Mouse (Mus musculus) gastrocnemius, adult 2 months (tissue): ENCODE measurements around the gene Otogl. TPM values are rescaled to one million over a fixed set of nuclear protein-coding genes. Genes with fewer than 3 reads are reported as not detected.

Source experiments
- DNase-seq: peaks from one replicate; pipeline ENCODE4 v3.0.0; 2022
- H3K27ac ChIP-seq: fragments of 200-600 bp; 2 replicates; pipeline ENCODE4 v1.8.1; 2022; ENCODE audit warnings: mild to moderate bottlenecking
- H3K4me3 ChIP-seq: fragments of 200-600 bp; 2 replicates; pipeline ENCODE4 v1.8.1; 2022; ENCODE audit warnings: mild to moderate bottlenecking, moderate library complexity
- CTCF ChIP-seq: fragments of 200-600 bp; IDR thresholded peaks from 2 replicates; pipeline ENCODE4 v1.8.1; 2022; ENCODE audit warnings: antibody characterized with exemption, mild to moderate bottlenecking, moderate library complexity
- intact Hi-C: fragments of 180-260 bp; cut with DNase I; formaldehyde crosslinking; loops from one replicate; pipeline ENCODE4 v1.15.1; 2025
- total RNA-seq, 2 experiments: library from RNA; stranded (reverse); gene quantifications; 2 replicates each; pipeline ENCODE4 v1.2.3; 2021

Otogl gene
- total RNA-seq, 2 experiments from 2014 or later: 0.05 to 0.06 TPM

GRCm38 (mm10) chr10:107931833-107932828 lies 20.2 kb upstream of the Otogl start:
- H3K4me3 ChIP-seq: peak overlapping the region; percentile 1; the same call in 1 of the 2 replicates
- peak; percentile 50 for DNase-seq
- TF ChIP-seq CTCF: peak; percentile 66
- intact Hi-C loops: loop anchor here (1.0 to 10.0 kb wide), 4 partner anchors 157 to 513 kb away; no protein-coding TSS in a partner anchor
- H3K27ac ChIP-seq: peak overlapping the region; percentile 84

GRCm38 (mm10) chr10:107930471-107931021 lies 18.6 kb upstream of the Otogl start:
- intact Hi-C loops: loop anchor here (10.0 kb wide), 1 partner anchor 514 kb away; no protein-coding TSS in a partner anchor
- TF ChIP-seq CTCF: no peak
- peak overlapping the region; percentile 84 for H3K27ac ChIP-seq
- DNase-seq: peak; percentile 62
- peak overlapping the region; percentile 25; the same call in 1 of the 2 replicates for H3K4me3 ChIP-seq

GRCm38 (mm10) chr10:107925306-107925705 lies 13.4 kb upstream of the Otogl start:
- intact Hi-C loops: no loop called here
- Histone ChIP-seq H3K4me3 (no peak overlapping the region), H3K27ac (no peak overlapping the region)
- peak; percentile 57 for TF ChIP-seq CTCF
- DNase-seq: no peak

GRCm38 (mm10) chr10:107923860-107924259 lies 11.9 kb upstream of the Otogl start:
- intact Hi-C loops: loop anchor here (5.0 kb wide), 1 partner anchor 67 kb away; no protein-coding TSS in a partner anchor
- peak overlapping the region; percentile 59 for H3K27ac ChIP-seq
- no peak for DNase-seq
- no peak overlapping the region for H3K4me3 ChIP-seq
- no peak for TF ChIP-seq CTCF

- DNase-seq: no peak
- intact Hi-C loops: loop anchor here (5.0 kb wide), 1 partner anchor 65 kb away; no protein-coding TSS in a partner anchor
- TF ChIP-seq CTCF: peak; percentile 54
- 0 out of 2 replicates have a peak overlapping the region, but pooled peaks have one; percentile 35 for H3K27ac ChIP-seq
- no peak overlapping the region for H3K4me3 ChIP-seq
Measured at GRCm38 (mm10) chr10:107922750-107923149, 10.8 kb upstream of the Otogl start.

- intact Hi-C loops: loop anchor here (5.0 kb wide), 1 partner anchor 64 kb away; no protein-coding TSS in a partner anchor
- Histone ChIP-seq H3K4me3 (no peak overlapping the region), H3K27ac (no peak overlapping the region)
- no peak for TF ChIP-seq CTCF
- peak; percentile 26 for DNase-seq
Measured at GRCm38 (mm10) chr10:107921549-107921948, 9.6 kb upstream of the Otogl start.

GRCm38 (mm10) chr10:107921134-107921533 lies 9.2 kb upstream of the Otogl start:
- intact Hi-C loops: loop anchor here (5.0 kb wide), 1 partner anchor 64 kb away; no protein-coding TSS in a partner anchor
- DNase-seq: no peak
- no peak overlapping the region for H3K27ac ChIP-seq
- no peak for TF ChIP-seq CTCF
- no peak overlapping the region for H3K4me3 ChIP-seq

GRCm38 (mm10) chr10:107913013-107913412 lies 1.1 kb upstream of the Otogl start:
- Histone ChIP-seq H3K27ac (no peak overlapping the region), H3K4me3 (no peak overlapping the region)
- DNase-seq: no peak
- intact Hi-C loops: no loop called here
- no peak for TF ChIP-seq CTCF

- TF ChIP-seq CTCF: no peak
- no peak overlapping the region for H3K4me3 ChIP-seq
- intact Hi-C loops: no loop called here
- peak overlapping the region; percentile 55 for H3K27ac ChIP-seq
- no peak for DNase-seq
Measured at GRCm38 (mm10) chr10:107906453-107906852, 5.5 kb downstream of the Otogl start.

- intact Hi-C loops: no loop called here
- TF ChIP-seq CTCF: no peak
- Histone ChIP-seq H3K27ac (peak overlapping the region; percentile 55), H3K4me3 (no peak overlapping the region)
- DNase-seq: no peak
Measured at GRCm38 (mm10) chr10:107905274-107906034, 6.5 kb downstream of the Otogl start.

GRCm38 (mm10) chr10:107901958-107902357 lies 10.0 kb downstream of the Otogl start:
- no peak overlapping the region for H3K27ac ChIP-seq
- no peak for TF ChIP-seq CTCF
- no peak overlapping the region for H3K4me3 ChIP-seq
- intact Hi-C loops: no loop called here
- DNase-seq: no peak
